Mouse (Mus musculus) liver, postnatal 0 days (tissue): ENCODE measurements around the gene Ccdc83.

Source experiments
- CTCF ChIP-seq: sonication (generic); IDR thresholded peaks from 2 replicates; pipeline ENCODE4 v1.5.1; 2016; ENCODE audit warnings: antibody characterized with exemption, low read depth
- EP300 ChIP-seq: IDR thresholded peaks from 2 replicates; pipeline ENCODE4 v1.6.1; 2016; ENCODE audit warnings: antibody characterized with exemption, low read depth, mild to moderate bottlenecking

GRCm38 (mm10) chr7:90180635-90181034 is 84.9 kb downstream of the Ccdc83 start:
- TF ChIP-seq CTCF (no peak), EP300 (no peak)
